Mouse (Mus musculus): ENCODE data around the gene Mcm9.

Mcm9 gene

DNA sequence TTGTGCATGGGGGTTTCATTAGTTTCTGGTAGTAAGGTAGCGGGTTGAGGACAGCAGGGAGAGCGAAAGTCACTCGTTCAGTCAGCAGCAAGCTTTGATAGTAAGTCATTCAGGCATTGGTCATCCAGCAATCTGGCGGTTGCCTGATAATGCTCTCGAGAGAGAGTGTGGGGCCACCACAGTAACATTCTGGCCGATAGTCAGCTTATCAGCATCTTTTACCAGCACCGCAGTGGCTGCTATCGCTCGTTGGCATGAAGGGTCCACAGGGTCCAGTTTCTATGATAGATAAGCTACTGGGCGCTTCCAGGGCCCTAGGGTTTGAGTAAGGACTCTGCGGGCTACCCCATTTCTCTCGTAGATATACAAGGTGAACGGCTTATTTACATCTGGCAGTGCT is 136.3 kb downstream of the Mcm9 start:
- no peak for DNase-seq

Measured in cerebellum, adult 18-20 months (tissue).